Mouse (Mus musculus) lung, postnatal 0 days (tissue): ENCODE results near the gene Fam240b. TPM values are rescaled to one million over a fixed set of nuclear protein-coding genes. Genes with fewer than 3 reads are reported as not detected.

ENCODE experiments used
- ATAC-seq: fragments of 200-750 bp; cut with Nextera tagmentation; 2 replicates; pipeline ENCODE4 v1.8.0; 2017; ENCODE audit warnings: moderate library complexity
- DNase-seq: peaks from one replicate; pipeline ENCODE4 v3.0.0-alpha.2; 2016; ENCODE audit warnings: low spot score
- H3K27ac ChIP-seq: fragments of 300-500 bp; sonication (generic); 2 replicates; pipeline ENCODE4 v1.5.1; 2014; ENCODE audit warnings: antibody characterized with exemption, mild to moderate bottlenecking, low read length, mixed read lengths
- H3K27me3 ChIP-seq: fragments of 300-500 bp; sonication (generic); replicated peaks from 2 replicates; pipeline ENCODE4 v1.6.1; 2014; ENCODE audit warnings: low read length, mixed read lengths; ENCODE audit not compliant: insufficient read depth
- H3K36me3 ChIP-seq: fragments of 300-500 bp; sonication (generic); 2 replicates; pipeline ENCODE4 v1.6.1; 2014; ENCODE audit warnings: low read length, mixed read lengths; ENCODE audit not compliant: insufficient read depth
- H3K4me1 ChIP-seq: fragments of 300-500 bp; sonication (generic); 2 replicates; pipeline ENCODE4 v1.6.1; 2014; ENCODE audit warnings: antibody characterized with exemption, low read depth, low read length, mixed read lengths; ENCODE audit not compliant: insufficient read depth
- H3K4me2 ChIP-seq: fragments of 300-500 bp; sonication (generic); replicated peaks from 2 replicates; pipeline ENCODE4 v1.6.1; 2014; ENCODE audit warnings: low read depth, mild to moderate bottlenecking, low read length, moderate library complexity, mixed read lengths
- H3K4me3 ChIP-seq: fragments of 300-500 bp; sonication (generic); 2 replicates; pipeline ENCODE4 v1.5.1; 2014; ENCODE audit warnings: low read depth, low read length
- H3K9ac ChIP-seq: fragments of 300-500 bp; sonication (generic); replicated peaks from 2 replicates; pipeline ENCODE4 v1.6.1; 2014; ENCODE audit warnings: low read depth, mild to moderate bottlenecking
- H3K9me3 ChIP-seq: fragments of 300-500 bp; sonication (generic); 2 replicates; pipeline ENCODE4 v1.6.1; 2016; ENCODE audit warnings: low read length, mixed read lengths
- CTCF ChIP-seq: IDR thresholded peaks from 2 replicates; pipeline ENCODE4 v1.5.1; 2016; ENCODE audit warnings: antibody characterized with exemption, mild to moderate bottlenecking
- EP300 ChIP-seq: IDR thresholded peaks from 2 replicates; pipeline ENCODE4 v1.6.1; 2016; ENCODE audit warnings: antibody characterized with exemption, mild to moderate bottlenecking, control low read depth
- WGBS: fragments of 180-500 bp; shearing (Covaris S2); extraction: QIAGEN DNeasy Blood & Tissue Kit; methylation state at CpG from one replicate; pipeline ENCODE4 v1.1.7; 2014; 5-methylcytosine and 5-hydroxymethylcytosine counted together
- polyA plus RNA-seq: library from polyadenylated mRNA; unstranded; fragments of >200 nt; fragmentation: Nextera tagmentation; extraction: Ambion mirVana; gene quantifications from 2 replicates; pipeline ENCODE4 v1.2.1, GENCODE M21; 2015

Fam240b gene
- polyA plus RNA-seq, 1 experiment from 2014 or later: not detected

GRCm38 (mm10) chr13:64502833-64503232, 5.2 kb upstream of the Fam240b start:
- no peaks in the 10 kb centered on the region for H3K4me1 ChIP-seq
- no peak overlapping the region for H3K4me3 ChIP-seq
- H3K27ac ChIP-seq: no peak overlapping the region
- H3K4me2 ChIP-seq: no peak overlapping the region
- TF ChIP-seq EP300: no peak
- no peak for TF ChIP-seq CTCF
- no peak overlapping the region for H3K9ac ChIP-seq
- no peaks in the 10 kb centered on the region for H3K9me3 ChIP-seq
- H3K36me3 ChIP-seq: no peaks in the 10 kb centered on the region
- DNase-seq (no peak), ATAC-seq (no peak)
- no peaks in the 10 kb centered on the region for H3K27me3 ChIP-seq
- WGBS: 81% methylated on average over 3 of the region's 3 CpGs

GRCm38 (mm10) chr13:64493586-64493985, 4.0 kb downstream of the Fam240b start:
- no peak overlapping the region for H3K4me2 ChIP-seq
- 60% methylated on average over 5 of the region's 5 CpGs for WGBS
- no peak overlapping the region for H3K27ac ChIP-seq
- DNase-seq (no peak), ATAC-seq (no peak)
- no peaks in the 10 kb centered on the region for H3K36me3 ChIP-seq
- H3K9ac ChIP-seq: no peak overlapping the region
- TF ChIP-seq CTCF (no peak), EP300 (no peak)
- H3K4me1 ChIP-seq: no peaks in the 10 kb centered on the region; the same call in 1 of the 2 replicates
- no peaks in the 10 kb centered on the region for H3K9me3 ChIP-seq
- H3K4me3 ChIP-seq: no peak overlapping the region
- no peaks in the 10 kb centered on the region for H3K27me3 ChIP-seq

GRCm38 (mm10) chr13:64489886-64490285, 7.7 kb downstream of the Fam240b start:
- H3K27ac ChIP-seq: no peak overlapping the region
- peak; percentile 32 for DNase-seq
- H3K9me3 ChIP-seq: no peaks in the 10 kb centered on the region
- no peaks in the 10 kb centered on the region for H3K36me3 ChIP-seq
- WGBS: 47% methylated on average over 6 of the region's 6 CpGs
- H3K4me1 ChIP-seq: no peaks in the 10 kb centered on the region; the same call in 1 of the 2 replicates
- H3K4me3 ChIP-seq: no peak overlapping the region
- 0 out of 2 replicates have a peak overlapping the region, but pooled peaks have one; percentile 17 for H3K4me2 ChIP-seq
- no peak overlapping the region for H3K9ac ChIP-seq
- ATAC-seq: peak; percentile 71
- TF ChIP-seq EP300 (no peak), CTCF (no peak)
- no peaks in the 10 kb centered on the region for H3K27me3 ChIP-seq

GRCm38 (mm10) chr13:64479960-64480359, 17.6 kb downstream of the Fam240b start:
- no peaks in the 10 kb centered on the region for H3K4me1 ChIP-seq
- H3K9ac ChIP-seq: no peak overlapping the region
- no peak for DNase-seq
- H3K27me3 ChIP-seq: no peaks in the 10 kb centered on the region
- H3K4me3 ChIP-seq: no peak overlapping the region
- H3K9me3 ChIP-seq: no peaks in the 10 kb centered on the region
- WGBS: 58% methylated on average over 3 of the region's 3 CpGs
- ATAC-seq: no peak
- H3K36me3 ChIP-seq: no peaks in the 10 kb centered on the region
- TF ChIP-seq EP300: no peak
- no peak for TF ChIP-seq CTCF
- H3K27ac ChIP-seq: no peak overlapping the region
- no peak overlapping the region for H3K4me2 ChIP-seq

GRCm38 (mm10) chr13:64477968-64478367, 19.6 kb downstream of the Fam240b start:
- Histone ChIP-seq H3K9ac (no peak overlapping the region), H3K9me3 (no peaks in the 10 kb centered on the region), H3K27me3 (no peaks in the 10 kb centered on the region), H3K4me2 (no peak overlapping the region), H3K36me3 (no peaks in the 10 kb centered on the region), H3K4me3 (no peak overlapping the region), H3K27ac (no peak overlapping the region), H3K4me1 (no peaks in the 10 kb centered on the region)
- TF ChIP-seq CTCF (no peak), EP300 (no peak)
- no peak for ATAC-seq
- 68% methylated on average over 4 of the region's 4 CpGs for WGBS
- no peak for DNase-seq

GRCm38 (mm10) chr13:64467886-64468285, 29.7 kb downstream of the Fam240b start:
- H3K4me2 ChIP-seq: no peak overlapping the region
- H3K27me3 ChIP-seq: no peaks in the 10 kb centered on the region
- no peak for ATAC-seq
- H3K36me3 ChIP-seq: no peaks in the 10 kb centered on the region
- DNase-seq: no peak
- H3K9ac ChIP-seq: no peak overlapping the region
- no peaks in the 10 kb centered on the region for H3K4me1 ChIP-seq
- WGBS: 54% methylated on average over 6 of the region's 6 CpGs
- TF ChIP-seq EP300 (no peak), CTCF (no peak)
- no peaks in the 10 kb centered on the region for H3K9me3 ChIP-seq
- H3K27ac ChIP-seq: no peak overlapping the region
- no peak overlapping the region for H3K4me3 ChIP-seq

- Histone ChIP-seq H3K4me2 (no peak overlapping the region), H3K9me3 (no peaks in the 10 kb centered on the region), H3K27ac (no peak overlapping the region), H3K27me3 (no peaks in the 10 kb centered on the region), H3K36me3 (no peaks in the 10 kb centered on the region), H3K4me3 (no peak overlapping the region), H3K4me1 (no peaks in the 10 kb centered on the region), H3K9ac (no peak overlapping the region)
- WGBS: 60% methylated on average over 9 of the region's 9 CpGs
- ATAC-seq (no peak), DNase-seq (no peak)
- TF ChIP-seq CTCF (no peak), EP300 (no peak)
These were observed 32.4 kb downstream of the Fam240b start for GRCm38 (mm10) chr13:64465166-64465565.
